Mouse (Mus musculus): ENCODE measurements around the gene Tmem132c. TPM values are rescaled to one million over a fixed set of nuclear protein-coding genes. Genes with fewer than 3 reads are reported as not detected.

Gene Tmem132c
- total and polyA plus RNA-seq, 2 experiments, result under 0.01 TPM; not detected in 1

- peaks cover 51% of the 10 kb centered on the region for H3K36me3 ChIP-seq (ENCODE audit: control insufficient read depth, insufficient read depth, low read length)
- 0 out of 2 replicates have a peak overlapping the region, but pooled peaks have one; percentile 2 for H3K27ac ChIP-seq (replicated peaks; ENCODE audit: insufficient read depth, low read depth, low read length)
- DNase-seq (ENCODE audit: extremely low read depth, low read depth, low spot score), result no peak
- H3K79me2 ChIP-seq (ENCODE audit: control insufficient read depth, insufficient read depth, low read length), result peaks cover 30% of the 10 kb centered on the region
- peaks cover 19% of the 10 kb centered on the region for H3K4me1 ChIP-seq (ENCODE audit: control insufficient read depth, insufficient read depth, low read length)
- no peak overlapping the region for H3K9ac ChIP-seq (ENCODE audit: low read depth, low read length)
- H3K27me3 ChIP-seq (ENCODE audit: control insufficient read depth, insufficient read depth, low read length), result no peaks in the 10 kb centered on the region
- TF ChIP-seq CTCF (IDR thresholded peaks at IDR 0.05; ENCODE audit: low read depth, low read length) (no peak), POLR2A (IDR thresholded peaks at IDR 0.05; ENCODE audit: extremely low read depth, insufficient read depth, low read length) (no peak)
- WGBS, result 83% methylated on average over 2 of the region's 2 CpGs
- H3K4me3 ChIP-seq (ENCODE audit: insufficient read depth, low read depth, low read length), result no peak overlapping the region
These were observed 365.9 kb downstream of the Tmem132c start for GRCm38 (mm10) chr5:127607507-127607906.

- H3K27ac ChIP-seq (replicated peaks; ENCODE audit: insufficient read depth, low read depth, low read length), result 0 out of 2 replicates have a peak overlapping the region, but pooled peaks have one; percentile 0
- WGBS, result 83% methylated on average over 7 of the region's 7 CpGs
- H3K27me3 ChIP-seq (ENCODE audit: control insufficient read depth, insufficient read depth, low read length), result no peaks in the 10 kb centered on the region
- DNase-seq (ENCODE audit: extremely low read depth, low read depth, low spot score), result no peak
- H3K9ac ChIP-seq (ENCODE audit: low read depth, low read length), result no peak overlapping the region
- TF ChIP-seq POLR2A (IDR thresholded peaks at IDR 0.05; ENCODE audit: extremely low read depth, insufficient read depth, low read length) (no peak), CTCF (IDR thresholded peaks at IDR 0.05; ENCODE audit: low read depth, low read length) (no peak)
- peaks cover 37% of the 10 kb centered on the region for H3K79me2 ChIP-seq (ENCODE audit: control insufficient read depth, insufficient read depth, low read length)
- no peak overlapping the region for H3K4me3 ChIP-seq (ENCODE audit: insufficient read depth, low read depth, low read length)
- H3K36me3 ChIP-seq (ENCODE audit: control insufficient read depth, insufficient read depth, low read length), result peaks cover 36% of the 10 kb centered on the region
- H3K4me1 ChIP-seq (ENCODE audit: control insufficient read depth, insufficient read depth, low read length), result peaks cover 29% of the 10 kb centered on the region
These were observed 367.6 kb downstream of the Tmem132c start for GRCm38 (mm10) chr5:127609191-127609714.

- Histone ChIP-seq H3K79me2 (ENCODE audit: control insufficient read depth, insufficient read depth, low read length) (peaks cover 53% of the 10 kb centered on the region), H3K36me3 (ENCODE audit: control insufficient read depth, insufficient read depth, low read length) (peaks cover 23% of the 10 kb centered on the region), H3K4me3 (ENCODE audit: insufficient read depth, low read depth, low read length) (no peak overlapping the region), H3K9ac (ENCODE audit: low read depth, low read length) (peak overlapping the region; percentile 6; the same call in 1 of the 2 replicates), H3K4me1 (ENCODE audit: control insufficient read depth, insufficient read depth, low read length) (peaks cover 39% of the 10 kb centered on the region), H3K27me3 (ENCODE audit: control insufficient read depth, insufficient read depth, low read length) (no peaks in the 10 kb centered on the region), H3K27ac (replicated peaks; ENCODE audit: insufficient read depth, low read depth, low read length) (peak overlapping the region; percentile 92)
- 10% methylated on average over 6 of the region's 6 CpGs for WGBS
- DNase-seq (ENCODE audit: extremely low read depth, low read depth, low spot score), result peak; percentile 100
- TF ChIP-seq POLR2A (IDR thresholded peaks at IDR 0.05; ENCODE audit: extremely low read depth, insufficient read depth, low read length) (no peak), CTCF (IDR thresholded peaks at IDR 0.05; ENCODE audit: low read depth, low read length) (no peak)
These were observed 369.3 kb downstream of the Tmem132c start for GRCm38 (mm10) chr5:127610787-127611509.

- peaks cover 16% of the 10 kb centered on the region for H3K36me3 ChIP-seq (ENCODE audit: control insufficient read depth, insufficient read depth, low read length)
- peak overlapping the region; percentile 62 for H3K9ac ChIP-seq (ENCODE audit: low read depth, low read length)
- H3K4me3 ChIP-seq (ENCODE audit: insufficient read depth, low read depth, low read length), result no peak overlapping the region
- WGBS, result 79% methylated on average over 1 of the region's 1 CpGs
- H3K27me3 ChIP-seq (ENCODE audit: control insufficient read depth, insufficient read depth, low read length), result no peaks in the 10 kb centered on the region
- peak overlapping the region; percentile 92 for H3K27ac ChIP-seq (replicated peaks; ENCODE audit: insufficient read depth, low read depth, low read length)
- H3K79me2 ChIP-seq (ENCODE audit: control insufficient read depth, insufficient read depth, low read length), result peaks cover 59% of the 10 kb centered on the region
- TF ChIP-seq CTCF (IDR thresholded peaks at IDR 0.05; ENCODE audit: low read depth, low read length) (no peak), POLR2A (IDR thresholded peaks at IDR 0.05; ENCODE audit: extremely low read depth, insufficient read depth, low read length) (no peak)
- DNase-seq (ENCODE audit: extremely low read depth, low read depth, low spot score), result no peak
- peaks cover 41% of the 10 kb centered on the region for H3K4me1 ChIP-seq (ENCODE audit: control insufficient read depth, insufficient read depth, low read length)
These were observed 370.3 kb downstream of the Tmem132c start for GRCm38 (mm10) chr5:127611881-127612280.

GRCm38 (mm10) chr5:127612397-127612796, 370.8 kb downstream of the Tmem132c start:
- no peak for TF ChIP-seq POLR2A (IDR thresholded peaks at IDR 0.05; ENCODE audit: extremely low read depth, insufficient read depth, low read length)
- WGBS, result 93% methylated on average over 6 of the region's 6 CpGs
- H3K79me2 ChIP-seq (ENCODE audit: control insufficient read depth, insufficient read depth, low read length), result peaks cover 58% of the 10 kb centered on the region
- H3K36me3 ChIP-seq (ENCODE audit: control insufficient read depth, insufficient read depth, low read length), result peaks cover 13% of the 10 kb centered on the region
- DNase-seq (ENCODE audit: extremely low read depth, low read depth, low spot score), result no peak
- H3K4me3 ChIP-seq (ENCODE audit: insufficient read depth, low read depth, low read length), result no peak overlapping the region
- no peaks in the 10 kb centered on the region for H3K27me3 ChIP-seq (ENCODE audit: control insufficient read depth, insufficient read depth, low read length)
- peaks cover 41% of the 10 kb centered on the region for H3K4me1 ChIP-seq (ENCODE audit: control insufficient read depth, insufficient read depth, low read length)
- H3K9ac ChIP-seq (ENCODE audit: low read depth, low read length), result no peak overlapping the region
- H3K27ac ChIP-seq (replicated peaks; ENCODE audit: insufficient read depth, low read depth, low read length), result peak overlapping the region; percentile 22
